Mouse (Mus musculus) hindbrain, embryonic 12.5 days (tissue): ENCODE data around the gene Cgnl1. TPM values are rescaled to one million over a fixed set of nuclear protein-coding genes. Genes with fewer than 3 reads are reported as not detected.

Source experiments
- ATAC-seq: fragments of 200-750 bp; cut with Nextera tagmentation; 2 replicates; pipeline ENCODE4 v1.8.0; 2017; ENCODE audit warnings: moderate TSS enrichment; ENCODE audit not compliant: low FRiP score
- H3K27ac ChIP-seq: fragments of 300-500 bp; sonication (generic); 2 replicates; pipeline ENCODE4 v1.5.1; 2016; ENCODE audit warnings: mild to moderate bottlenecking
- H3K27me3 ChIP-seq: fragments of 300-500 bp; sonication (generic); 2 replicates; pipeline ENCODE4 v1.6.1; 2016; ENCODE audit warnings: mild to moderate bottlenecking
- H3K36me3 ChIP-seq: fragments of 300-500 bp; sonication (generic); 2 replicates; pipeline ENCODE4 v1.6.1; 2016; ENCODE audit warnings: mild to moderate bottlenecking
- H3K4me1 ChIP-seq: fragments of 300-500 bp; sonication (generic); 2 replicates; pipeline ENCODE4 v1.6.1; 2016
- H3K4me2 ChIP-seq: fragments of 300-500 bp; sonication (generic); replicated peaks from 2 replicates; pipeline ENCODE4 v1.6.1; 2016; ENCODE audit warnings: mild to moderate bottlenecking
- H3K4me3 ChIP-seq: fragments of 300-500 bp; sonication (generic); 2 replicates; pipeline ENCODE4 v1.5.1; 2016; ENCODE audit warnings: mild to moderate bottlenecking
- H3K9ac ChIP-seq: fragments of 300-500 bp; sonication (generic); 2 replicates; pipeline ENCODE4 v1.6.1; 2016; ENCODE audit warnings: mild to moderate bottlenecking, moderate library complexity
- H3K9me3 ChIP-seq: fragments of 300-500 bp; sonication (generic); replicated peaks from 2 replicates; pipeline ENCODE4 v1.6.1; 2016; ENCODE audit warnings: mild to moderate bottlenecking
- WGBS: fragments of 180-500 bp; shearing (Covaris S2); methylation state at CpG from one replicate; pipeline ENCODE4 v1.1.7; 2016; 5-methylcytosine and 5-hydroxymethylcytosine counted together
- polyA plus RNA-seq: library from polyadenylated mRNA; unstranded; fragments of >200 nt; fragmentation: Nextera tagmentation; extraction: Ambion mirVana; gene quantifications from 2 replicates; pipeline ENCODE4 v1.2.1, GENCODE M21; 2016

The Cgnl1 gene
- polyA plus RNA-seq, 1 experiment from 2014 or later = 7.1 TPM

DNA sequence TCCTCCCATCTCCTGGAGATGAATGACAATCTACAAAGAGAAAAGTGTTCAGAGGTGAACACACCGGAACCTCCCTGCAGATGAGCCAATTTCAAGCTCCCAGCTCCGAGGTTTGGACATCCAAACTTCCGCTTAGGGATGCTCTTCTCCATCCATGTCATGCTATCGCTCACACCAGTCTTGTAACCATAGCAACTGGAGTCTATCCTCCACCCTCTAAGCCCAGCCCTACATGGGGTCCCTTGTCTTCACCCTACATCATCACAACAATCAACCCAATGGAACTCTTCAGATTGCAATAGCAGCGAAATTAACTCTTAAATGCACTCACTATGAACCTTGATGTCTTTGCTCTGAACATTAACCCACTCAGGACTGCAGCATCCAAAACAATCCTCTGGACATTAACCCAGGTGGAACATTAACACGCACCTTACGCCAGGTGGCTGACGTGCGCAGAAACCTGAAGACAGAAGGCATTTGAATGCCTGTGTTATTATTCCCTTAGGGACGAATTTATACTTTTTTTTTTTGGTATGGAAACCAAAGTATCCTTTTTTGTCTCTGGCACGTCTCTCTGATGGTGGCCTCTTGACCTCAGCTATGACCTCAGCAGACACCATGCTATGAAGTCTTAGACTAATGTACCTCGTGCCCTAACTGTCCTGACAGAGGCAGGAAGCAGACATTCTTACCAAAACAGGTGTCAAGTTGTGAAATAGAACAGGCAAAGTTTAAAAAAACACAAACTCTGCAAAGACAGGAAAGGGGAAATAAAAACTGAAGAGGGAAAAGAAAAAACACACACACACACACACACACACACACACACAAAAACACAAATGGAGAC is 33.1 kb downstream of the Cgnl1 start:
- H3K4me1 ChIP-seq = no peaks in the 10 kb centered on the region
- WGBS = 67% methylated on average over 12 of the region's 12 CpGs
- H3K27me3 ChIP-seq = no peaks in the 10 kb centered on the region
- H3K9me3 ChIP-seq = no peaks in the 10 kb centered on the region
- H3K4me2 ChIP-seq = no peak overlapping the region
- no peak overlapping the region for H3K27ac ChIP-seq
- H3K4me3 ChIP-seq = no peak overlapping the region
- no peaks in the 10 kb centered on the region for H3K36me3 ChIP-seq
- H3K9ac ChIP-seq = no peak overlapping the region
- ATAC-seq = no peak

- H3K36me3 ChIP-seq = no peaks in the 10 kb centered on the region
- H3K4me3 ChIP-seq = no peak overlapping the region
- no peak for ATAC-seq
- 74% methylated on average over 3 of the region's 3 CpGs for WGBS
- H3K4me1 ChIP-seq = no peaks in the 10 kb centered on the region
- H3K4me2 ChIP-seq = no peak overlapping the region
- H3K9ac ChIP-seq = no peak overlapping the region
- no peak overlapping the region for H3K27ac ChIP-seq
- no peaks in the 10 kb centered on the region for H3K27me3 ChIP-seq
- H3K9me3 ChIP-seq = no peaks in the 10 kb centered on the region
Observed at GRCm38 (mm10) chr9:71737257-71738023, 34.0 kb downstream of the Cgnl1 start.

DNA sequence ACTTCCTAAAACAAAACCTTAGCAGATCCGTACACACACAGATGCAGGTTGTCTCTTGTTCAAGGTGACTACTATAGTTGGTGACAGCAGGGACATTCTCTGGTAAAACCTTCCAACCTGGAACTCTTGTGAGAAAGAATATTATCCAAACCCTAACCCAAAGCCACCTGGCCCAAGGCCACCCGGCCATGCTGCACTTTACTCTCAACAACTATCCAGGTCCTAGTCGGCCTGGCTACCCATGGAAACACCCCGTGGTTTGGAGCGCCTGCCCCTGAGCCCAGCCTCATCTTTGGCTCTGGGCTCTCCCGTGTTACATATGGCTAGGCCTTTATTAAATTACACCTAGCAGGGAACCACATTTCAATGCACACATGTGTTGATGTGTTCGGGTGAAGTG is 35.5 kb downstream of the Cgnl1 start:
- no peaks in the 10 kb centered on the region for H3K36me3 ChIP-seq
- no peak for ATAC-seq
- no peak overlapping the region for H3K4me3 ChIP-seq
- H3K27me3 ChIP-seq = no peaks in the 10 kb centered on the region
- H3K4me1 ChIP-seq = no peaks in the 10 kb centered on the region
- H3K9me3 ChIP-seq = no peaks in the 10 kb centered on the region
- H3K4me2 ChIP-seq = no peak overlapping the region
- no peak overlapping the region for H3K27ac ChIP-seq
- H3K9ac ChIP-seq = no peak overlapping the region
- 89% methylated on average over 7 of the region's 7 CpGs for WGBS

DNA sequence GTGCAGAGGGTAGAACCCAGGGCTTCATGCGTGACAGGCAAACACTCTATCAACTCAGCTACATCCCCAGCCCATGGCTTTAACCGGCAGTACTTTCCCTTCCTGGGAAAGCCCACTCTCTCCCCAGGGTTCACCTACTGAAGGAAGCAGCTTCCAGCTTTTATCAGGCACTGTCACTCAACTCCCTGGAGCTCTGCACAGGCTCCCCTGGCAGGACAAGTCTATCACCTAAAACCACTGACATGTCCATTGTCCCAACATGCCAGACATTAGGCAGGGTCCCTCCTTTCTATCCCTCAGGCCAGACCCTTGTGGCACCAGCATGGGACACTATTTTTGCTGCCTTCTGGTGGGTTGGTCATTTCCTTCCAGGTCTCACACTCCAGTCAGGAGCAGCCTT is 37.8 kb downstream of the Cgnl1 start:
- H3K9me3 ChIP-seq = no peaks in the 10 kb centered on the region
- no peak overlapping the region for H3K4me3 ChIP-seq
- no peak overlapping the region for H3K9ac ChIP-seq
- no peaks in the 10 kb centered on the region for H3K4me1 ChIP-seq
- 74% methylated on average over 2 of the region's 2 CpGs for whole genome bisulfite sequencing
- H3K27me3 ChIP-seq = no peaks in the 10 kb centered on the region
- no peak overlapping the region for H3K4me2 ChIP-seq
- no peak for ATAC-seq
- no peak overlapping the region for H3K27ac ChIP-seq
- no peaks in the 10 kb centered on the region for H3K36me3 ChIP-seq

- Histone ChIP-seq H3K9ac (no peak overlapping the region), H3K9me3 (no peaks in the 10 kb centered on the region), H3K36me3 (no peaks in the 10 kb centered on the region), H3K27me3 (no peaks in the 10 kb centered on the region), H3K4me2 (no peak overlapping the region), H3K4me3 (no peak overlapping the region), H3K4me1 (no peaks in the 10 kb centered on the region), H3K27ac (no peak overlapping the region)
- no peak for ATAC-seq
- WGBS = 69% methylated on average over 5 of the region's 5 CpGs
Observed at GRCm38 (mm10) chr9:71728822-71729311, 42.5 kb downstream of the Cgnl1 start.

DNA sequence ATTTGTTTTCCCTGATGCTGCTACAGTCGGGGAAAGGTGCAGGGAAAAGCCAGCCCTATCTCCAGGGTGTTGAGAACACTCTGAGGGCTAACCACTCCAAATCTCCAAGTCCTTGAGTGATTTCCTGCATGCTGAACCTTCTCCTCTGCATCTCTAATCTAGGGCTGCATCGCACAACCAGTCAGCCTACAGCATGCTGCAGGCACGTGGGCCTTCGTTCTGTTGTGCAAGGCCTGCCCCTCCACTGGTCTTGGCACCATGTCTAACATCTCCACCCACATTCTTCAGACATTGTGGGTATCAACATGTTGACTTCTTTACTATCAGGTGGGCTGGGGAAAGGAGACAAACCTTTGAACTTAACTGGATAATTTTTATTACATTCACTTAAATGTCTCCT is 44.2 kb downstream of the Cgnl1 start:
- no peaks in the 10 kb centered on the region for H3K9me3 ChIP-seq
- H3K4me1 ChIP-seq = no peaks in the 10 kb centered on the region
- no peak overlapping the region for H3K9ac ChIP-seq
- H3K27me3 ChIP-seq = no peaks in the 10 kb centered on the region
- H3K27ac ChIP-seq = no peak overlapping the region
- no peaks in the 10 kb centered on the region for H3K36me3 ChIP-seq
- no peak for ATAC-seq
- no peak overlapping the region for H3K4me2 ChIP-seq
- 78% methylated on average over 4 of the region's 4 CpGs for WGBS
- no peak overlapping the region for H3K4me3 ChIP-seq

DNA sequence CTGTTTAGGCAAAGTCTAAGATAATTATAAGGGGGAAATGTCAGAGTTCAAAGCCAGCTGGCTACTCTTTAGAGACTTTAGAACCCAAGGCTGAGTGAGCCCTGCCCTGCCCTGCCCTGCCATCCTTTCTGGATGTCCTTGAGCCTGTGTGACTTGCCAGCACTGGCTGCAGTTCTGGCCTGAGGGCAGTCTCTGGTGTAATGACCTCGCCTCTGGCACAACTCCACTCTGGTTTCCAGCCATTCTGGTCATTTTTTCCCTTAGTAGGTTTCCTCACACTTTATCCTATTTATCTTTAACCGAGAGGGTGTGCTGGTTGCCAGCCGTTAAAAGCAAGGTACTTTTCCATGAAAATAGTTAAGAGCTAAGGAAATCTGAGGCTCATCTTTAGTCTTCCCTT is 45.3 kb downstream of the Cgnl1 start:
- H3K4me3 ChIP-seq = no peak overlapping the region
- no peak overlapping the region for H3K4me2 ChIP-seq
- no peaks in the 10 kb centered on the region for H3K36me3 ChIP-seq
- no peak for ATAC-seq
- no peak overlapping the region for H3K9ac ChIP-seq
- H3K27me3 ChIP-seq = no peaks in the 10 kb centered on the region
- H3K9me3 ChIP-seq = no peaks in the 10 kb centered on the region
- no peak overlapping the region for H3K27ac ChIP-seq
- no peaks in the 10 kb centered on the region for H3K4me1 ChIP-seq
- WGBS = 85% methylated on average over 3 of the region's 3 CpGs

GRCm38 (mm10) chr9:71722366-71722765 is 49.0 kb downstream of the Cgnl1 start:
- Histone ChIP-seq H3K9ac (no peak overlapping the region), H3K9me3 (no peaks in the 10 kb centered on the region), H3K4me3 (no peak overlapping the region), H3K4me1 (no peaks in the 10 kb centered on the region; the same call in 1 of the 2 replicates), H3K27me3 (no peaks in the 10 kb centered on the region), H3K36me3 (no peaks in the 10 kb centered on the region), H3K27ac (no peak overlapping the region), H3K4me2 (no peak overlapping the region)
- no peak for ATAC-seq
- 70% methylated on average over 3 of the region's 3 CpGs for WGBS

DNA sequence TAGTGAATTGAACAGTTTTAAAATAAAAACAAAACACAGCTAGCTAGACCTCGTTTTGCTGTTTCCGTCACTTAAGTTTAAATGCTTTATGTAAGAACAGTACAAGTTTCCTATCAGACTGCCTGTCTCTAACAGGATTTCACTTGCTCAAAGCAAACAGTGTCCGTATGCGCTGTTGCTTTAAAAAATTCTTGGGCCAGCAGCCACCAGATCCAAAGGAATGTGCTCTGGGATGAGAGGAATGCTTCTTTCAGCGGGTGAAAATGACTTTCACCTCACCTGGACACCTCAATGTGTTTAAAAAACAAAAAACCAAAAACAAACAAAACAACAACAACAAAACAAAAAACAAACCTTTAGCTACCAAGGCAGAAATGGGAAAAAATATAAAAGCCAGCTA is 54.4 kb downstream of the Cgnl1 start:
- Histone ChIP-seq H3K4me1 (no peaks in the 10 kb centered on the region; the same call in 1 of the 2 replicates), H3K9me3 (no peaks in the 10 kb centered on the region), H3K27ac (no peak overlapping the region), H3K4me2 (no peak overlapping the region), H3K9ac (no peak overlapping the region), H3K4me3 (no peak overlapping the region), H3K36me3 (no peaks in the 10 kb centered on the region), H3K27me3 (no peaks in the 10 kb centered on the region)
- 74% methylated on average over 5 of the region's 5 CpGs for WGBS
- no peak for ATAC-seq

GRCm38 (mm10) chr9:71710776-71711175 is 60.6 kb downstream of the Cgnl1 start:
- Histone ChIP-seq H3K9me3 (no peaks in the 10 kb centered on the region), H3K9ac (no peak overlapping the region), H3K4me3 (no peak overlapping the region), H3K36me3 (no peaks in the 10 kb centered on the region), H3K27ac (no peak overlapping the region), H3K27me3 (no peaks in the 10 kb centered on the region), H3K4me2 (no peak overlapping the region), H3K4me1 (no peaks in the 10 kb centered on the region)
- ATAC-seq = no peak
- WGBS = 81% methylated on average over 10 of the region's 10 CpGs

GRCm38 (mm10) chr9:71709199-71709598 is 62.2 kb downstream of the Cgnl1 start:
- 87% methylated on average over 11 of the region's 11 CpGs for WGBS
- H3K36me3 ChIP-seq = no peaks in the 10 kb centered on the region

GRCm38 (mm10) chr9:71707989-71708388 is 63.4 kb downstream of the Cgnl1 start:
- Histone ChIP-seq H3K27ac (no peak overlapping the region), H3K9ac (no peak overlapping the region), H3K4me2 (no peak overlapping the region), H3K4me3 (no peak overlapping the region), H3K36me3 (no peaks in the 10 kb centered on the region), H3K27me3 (no peaks in the 10 kb centered on the region), H3K9me3 (no peaks in the 10 kb centered on the region), H3K4me1 (no peaks in the 10 kb centered on the region)
- ATAC-seq = no peak
- WGBS = 92% methylated on average over 7 of the region's 7 CpGs

More at GRCm38 (mm10) chr9:71709199-71709598, 62.2 kb downstream of the Cgnl1 start:
- no peak for ATAC-seq
- Histone ChIP-seq H3K9me3 (no peaks in the 10 kb centered on the region), H3K4me2 (no peak overlapping the region), H3K9ac (no peak overlapping the region), H3K27ac (no peak overlapping the region), H3K4me3 (no peak overlapping the region), H3K27me3 (no peaks in the 10 kb centered on the region), H3K4me1 (no peaks in the 10 kb centered on the region)
